Mouse (Mus musculus): ENCODE results near the gene Nphs2. TPM values are rescaled to one million over a fixed set of nuclear protein-coding genes. Genes with fewer than 3 reads are reported as not detected.

Nphs2 gene
- polyA plus RNA-seq, 1 experiment, result not detected

- Histone ChIP-seq H3K4me1 (ENCODE audit: control insufficient read depth, insufficient read depth, insufficient read length, low read length) (no peaks in the 10 kb centered on the region), H3K4me3 (ENCODE audit: insufficient read depth, low read depth, low read length) (no peak overlapping the region), H3K27ac (replicated peaks; ENCODE audit: low read depth, low read length) (no peak overlapping the region)
Observed at GRCm38 (mm10) chr1:156308595-156308994, 1.9 kb upstream of the Nphs2 start.

DNA sequence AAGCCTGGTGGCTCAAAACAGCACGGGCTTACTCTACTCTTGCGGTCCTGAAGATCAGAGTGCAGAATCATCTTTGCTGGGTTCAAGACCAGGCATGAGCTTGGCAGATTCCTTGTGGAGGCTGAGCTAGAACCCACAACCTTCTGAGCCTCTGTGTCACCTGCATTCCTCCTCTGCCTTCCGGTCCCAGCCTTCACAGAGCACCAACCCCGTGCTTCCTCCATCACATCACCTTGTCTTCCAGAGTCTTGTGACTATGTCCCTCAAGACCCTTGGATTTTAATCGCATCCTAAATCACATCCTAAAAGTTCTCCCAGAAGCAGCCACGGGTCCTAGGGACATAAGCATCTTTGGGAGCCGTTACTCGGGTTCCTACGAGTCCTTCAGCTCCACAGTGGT lies 12.6 kb downstream of the Nphs2 start:
- Histone ChIP-seq H3K4me3 (ENCODE audit: insufficient read depth, low read depth, low read length) (no peak overlapping the region), H3K4me1 (ENCODE audit: control insufficient read depth, insufficient read depth, insufficient read length, low read length) (no peaks in the 10 kb centered on the region), H3K27ac (replicated peaks; ENCODE audit: low read depth, low read length) (no peak overlapping the region)

DNA sequence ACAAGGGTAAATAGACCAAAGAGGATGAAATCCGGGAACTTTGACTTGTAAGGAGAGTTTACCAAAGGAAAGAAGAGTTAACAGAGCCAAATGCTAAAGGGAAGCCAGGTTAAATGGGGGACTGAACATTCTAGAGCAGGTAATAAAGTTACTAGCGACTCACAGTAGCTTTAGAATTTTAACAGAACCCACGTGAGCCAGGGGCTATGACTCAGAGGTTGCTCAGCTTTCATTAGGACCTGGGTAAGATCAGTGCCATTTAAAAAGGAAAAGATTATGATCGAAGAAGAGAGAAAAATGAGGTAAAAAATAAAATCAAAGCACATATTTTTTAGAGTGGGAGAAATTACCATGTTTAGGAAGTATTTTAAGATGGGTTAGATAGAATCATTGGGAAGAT lies 30.3 kb downstream of the Nphs2 start:
- no peak overlapping the region for H3K4me3 ChIP-seq (ENCODE audit: insufficient read depth, low read depth, low read length)
- no peak overlapping the region for H3K27ac ChIP-seq (replicated peaks; ENCODE audit: low read depth, low read length)
- H3K4me1 ChIP-seq (ENCODE audit: control insufficient read depth, insufficient read depth, insufficient read length, low read length), result no peaks in the 10 kb centered on the region

GRCm38 (mm10) chr1:156344433-156344832 lies 33.9 kb downstream of the Nphs2 start:
- no peaks in the 10 kb centered on the region for H3K4me1 ChIP-seq (ENCODE audit: control insufficient read depth, insufficient read depth, insufficient read length, low read length)
- no peak overlapping the region for H3K4me3 ChIP-seq (ENCODE audit: insufficient read depth, low read depth, low read length)
- H3K27ac ChIP-seq (replicated peaks; ENCODE audit: low read depth, low read length), result no peak overlapping the region

GRCm38 (mm10) chr1:156345633-156346032 lies 35.1 kb downstream of the Nphs2 start:
- H3K4me3 ChIP-seq (ENCODE audit: insufficient read depth, low read depth, low read length), result no peak overlapping the region
- H3K27ac ChIP-seq (replicated peaks; ENCODE audit: low read depth, low read length), result no peak overlapping the region
- H3K4me1 ChIP-seq (ENCODE audit: control insufficient read depth, insufficient read depth, insufficient read length, low read length), result no peaks in the 10 kb centered on the region

- no peak overlapping the region for H3K4me3 ChIP-seq (ENCODE audit: insufficient read depth, low read depth, low read length)
- no peak overlapping the region for H3K27ac ChIP-seq (replicated peaks; ENCODE audit: low read depth, low read length)
- no peaks in the 10 kb centered on the region for H3K4me1 ChIP-seq (ENCODE audit: control insufficient read depth, insufficient read depth, insufficient read length, low read length)
Observed at GRCm38 (mm10) chr1:156349031-156349430, 38.5 kb downstream of the Nphs2 start.

DNA sequence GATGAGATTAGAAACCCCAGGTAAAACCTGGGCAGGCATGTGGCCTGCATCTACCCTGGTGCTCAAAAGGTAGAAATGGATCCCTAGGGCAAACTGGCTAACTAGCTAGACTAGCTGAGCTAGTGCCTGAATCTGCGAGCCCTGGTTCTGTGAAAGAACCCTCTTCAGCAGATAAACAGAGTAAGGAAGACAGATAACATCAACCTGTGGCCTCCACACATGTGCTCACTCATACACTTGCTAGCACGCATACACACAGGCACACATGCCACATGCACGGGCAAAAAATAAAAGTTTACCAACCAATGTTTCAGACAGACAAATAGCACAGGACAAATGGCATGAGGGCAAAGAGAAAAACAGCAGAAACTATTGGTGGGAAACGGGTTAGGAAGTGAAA lies 39.9 kb downstream of the Nphs2 start:
- Histone ChIP-seq H3K27ac (replicated peaks; ENCODE audit: low read depth, low read length) (no peak overlapping the region), H3K4me3 (ENCODE audit: insufficient read depth, low read depth, low read length) (no peak overlapping the region), H3K4me1 (ENCODE audit: control insufficient read depth, insufficient read depth, insufficient read length, low read length) (no peaks in the 10 kb centered on the region)

- no peaks in the 10 kb centered on the region for H3K4me1 ChIP-seq (ENCODE audit: control insufficient read depth, insufficient read depth, insufficient read length, low read length)
- no peak overlapping the region for H3K4me3 ChIP-seq (ENCODE audit: insufficient read depth, low read depth, low read length)
- no peak overlapping the region for H3K27ac ChIP-seq (replicated peaks; ENCODE audit: low read depth, low read length)
Observed at GRCm38 (mm10) chr1:156352466-156352865, 41.9 kb downstream of the Nphs2 start.

DNA sequence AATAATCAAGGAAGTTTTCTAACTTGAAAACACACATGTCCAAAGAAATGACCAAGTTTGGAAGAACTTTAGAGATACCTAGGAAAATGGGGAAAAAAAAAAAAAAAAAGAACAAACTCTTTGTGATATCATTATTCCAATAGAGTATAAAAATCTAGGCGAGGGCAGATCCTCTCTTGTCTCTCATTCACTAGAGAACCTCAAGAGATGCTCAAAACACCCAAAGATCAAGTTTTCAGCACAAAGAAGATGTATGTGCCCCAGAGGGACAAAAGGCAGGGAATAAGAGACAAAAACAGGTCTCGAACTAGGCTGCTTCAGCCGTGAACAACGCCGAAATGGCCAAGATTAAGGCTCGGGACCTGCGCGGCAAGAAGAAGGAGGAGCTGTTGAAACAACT lies 55.2 kb downstream of the Nphs2 start, which contains the start of gene Gm2000:
Gene Gm2000, plus strand, starts transcription at position 301 of the 400 bp plus-strand sequence.
- no peak within 1 kb of the TSS for H3K27ac ChIP-seq (replicated peaks; ENCODE audit: low read depth, low read length)
- H3K4me3 ChIP-seq (ENCODE audit: insufficient read depth, low read depth, low read length), result no peak within 1 kb of the TSS
- H3K4me1 ChIP-seq (ENCODE audit: control insufficient read depth, insufficient read depth, insufficient read length, low read length), result no peaks in the 10 kb centered on the region

Other genes starting within 250 kb of the Nphs2 start
- gene Fam163a, start 105.7 kb upstream of the Nphs2 start, polyA plus RNA-seq (2012; ENCODE audit: insufficient read depth, insufficient read length, missing spikeins), result not detected in 2 replicates
- not detected in 2 replicates for gene Tdrd5, start 7.1 kb upstream of the Nphs2 start, polyA plus RNA-seq (2012; ENCODE audit: insufficient read depth, insufficient read length, missing spikeins)
- 882 and 957 TPM in 2 replicates for gene Gm2000, start 55.3 kb downstream of the Nphs2 start, polyA plus RNA-seq (2012; ENCODE audit: insufficient read depth, insufficient read length, missing spikeins)
- not detected in 2 replicates for gene Axdnd1, start 110.4 kb downstream of the Nphs2 start, polyA plus RNA-seq (2012; ENCODE audit: insufficient read depth, insufficient read length, missing spikeins)
- 2.0 and 2.1 TPM in 2 replicates for gene Soat1, start 163.6 kb downstream of the Nphs2 start, polyA plus RNA-seq (2012; ENCODE audit: insufficient read depth, insufficient read length, missing spikeins)
- 8.3 and 10.6 TPM in 2 replicates for gene Gm10031, start 213.3 kb downstream of the Nphs2 start, polyA plus RNA-seq (2012; ENCODE audit: insufficient read depth, insufficient read length, missing spikeins)
- 4.5 and 7.3 TPM in 2 replicates for gene Abl2, start 248.1 kb downstream of the Nphs2 start, polyA plus RNA-seq (2012; ENCODE audit: insufficient read depth, insufficient read length, missing spikeins)